Mouse (Mus musculus) retina, embryonic 14.5 days (tissue): ENCODE results near the gene Dock2.
A peak's percentile ranks its signal among the peaks of the same experiment; 100 is the strongest.

Experiments
- DNase-seq: peaks from one replicate; pipeline ENCODE4 v3.0.0-alpha.2; 2015; ENCODE audit warnings: low spot score

Gene Dock2

GRCm38 (mm10) chr11:34527238-34527637 is 256.5 kb downstream of the Dock2 start:
- no peak for DNase-seq

- no peak for DNase-seq
These were observed 258.4 kb downstream of the Dock2 start for GRCm38 (mm10) chr11:34525096-34525891.

- no peak for DNase-seq
These were observed 259.1 kb downstream of the Dock2 start for GRCm38 (mm10) chr11:34524586-34524985.

- peak; percentile 9 for DNase-seq
These were observed 265.1 kb downstream of the Dock2 start for GRCm38 (mm10) chr11:34518566-34518965.

DNA sequence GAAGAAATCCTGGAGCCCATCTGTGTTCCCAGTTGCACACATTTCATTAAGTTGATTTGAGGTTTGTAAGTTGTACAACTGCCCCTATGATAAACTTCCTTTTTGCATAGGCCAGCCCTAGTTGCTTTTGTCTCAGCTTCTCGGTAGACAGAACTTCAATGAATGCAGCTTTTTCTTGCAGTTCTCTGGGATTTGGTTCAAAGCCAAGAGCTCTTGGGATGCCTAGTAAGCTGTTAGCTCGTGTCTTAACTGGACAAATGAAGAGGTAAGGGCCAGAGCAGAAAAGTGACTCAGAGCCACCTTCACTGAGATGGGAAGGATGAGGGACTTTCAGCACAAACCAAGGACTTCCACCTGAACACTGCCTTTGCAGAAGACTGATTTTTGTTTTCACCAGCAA is 266.7 kb downstream of the Dock2 start:
- no peak for DNase-seq

GRCm38 (mm10) chr11:34515301-34515700 is 268.4 kb downstream of the Dock2 start:
- DNase-seq, result no peak

- DNase-seq, result no peak
These were observed 277.3 kb downstream of the Dock2 start for GRCm38 (mm10) chr11:34506390-34506789.

- DNase-seq, result no peak
These were observed 284.0 kb downstream of the Dock2 start for GRCm38 (mm10) chr11:34499663-34500062.

GRCm38 (mm10) chr11:34494682-34495081 is 289.0 kb downstream of the Dock2 start:
- DNase-seq, result no peak

- DNase-seq, result no peak
These were observed 290.7 kb downstream of the Dock2 start for GRCm38 (mm10) chr11:34492986-34493385.

- DNase-seq, result no peak
These were observed 291.5 kb downstream of the Dock2 start for GRCm38 (mm10) chr11:34492223-34492622.

DNA sequence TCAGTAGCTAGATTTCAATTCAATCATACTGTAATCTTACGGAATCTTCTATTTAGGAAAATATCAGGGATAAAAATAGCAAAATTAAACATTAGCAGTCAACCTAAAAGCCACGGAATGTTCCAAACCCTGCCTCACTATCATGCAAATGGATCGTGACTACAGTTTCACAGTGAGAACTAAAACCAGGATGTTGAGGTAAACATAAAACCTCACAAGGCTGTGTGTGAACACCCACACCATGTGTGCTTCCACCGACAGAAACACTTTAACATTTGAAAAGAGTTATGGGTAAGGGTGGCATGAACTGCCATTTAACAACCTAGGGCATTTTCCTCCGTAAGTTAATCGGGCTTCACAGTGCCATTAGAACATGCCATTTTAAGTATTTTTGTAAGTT is 294.1 kb downstream of the Dock2 start:
- DNase-seq, result no peak

GRCm38 (mm10) chr11:34479301-34479700 is 304.4 kb downstream of the Dock2 start:
- DNase-seq, result no peak

DNA sequence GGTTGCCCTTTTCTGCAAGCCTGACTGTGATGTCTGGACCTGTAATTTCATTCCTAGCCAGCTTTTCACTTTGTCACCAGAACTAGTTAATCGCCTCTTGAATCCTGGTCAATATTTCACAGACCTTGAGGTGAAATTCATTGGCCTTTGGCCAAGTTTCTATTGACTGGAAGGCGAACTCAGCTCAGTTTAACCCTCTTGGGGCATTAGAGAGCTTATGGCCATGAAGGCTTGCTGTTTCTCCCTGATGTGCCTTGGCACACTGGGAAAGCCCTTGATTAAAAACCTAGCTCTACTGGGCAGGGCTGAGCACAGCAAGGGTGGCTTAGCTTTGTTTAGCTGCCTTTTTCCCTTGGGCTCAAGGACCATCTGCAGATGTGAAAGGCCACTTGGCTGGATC is 313.9 kb downstream of the Dock2 start:
- DNase-seq, result no peak

DNA sequence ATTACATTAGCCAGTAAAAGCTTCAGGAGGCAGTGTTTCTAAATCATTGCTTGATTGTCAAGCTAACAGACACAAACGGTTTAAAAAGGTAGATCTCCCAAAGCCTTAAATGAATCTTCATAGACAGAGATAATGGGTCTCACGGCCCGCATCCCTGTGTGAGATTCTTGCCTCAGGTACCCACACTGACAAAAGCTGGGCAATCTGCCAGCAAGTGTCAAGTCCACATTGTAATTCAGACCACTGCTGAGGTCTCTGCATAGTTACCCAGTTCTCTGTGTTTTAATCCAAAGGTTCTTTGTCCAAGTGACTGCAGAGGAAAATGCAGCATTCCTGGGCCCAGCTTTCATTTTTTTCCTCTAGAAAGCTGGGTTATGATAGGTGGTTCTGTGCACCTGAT is 315.1 kb downstream of the Dock2 start:
- no peak for DNase-seq

DNA sequence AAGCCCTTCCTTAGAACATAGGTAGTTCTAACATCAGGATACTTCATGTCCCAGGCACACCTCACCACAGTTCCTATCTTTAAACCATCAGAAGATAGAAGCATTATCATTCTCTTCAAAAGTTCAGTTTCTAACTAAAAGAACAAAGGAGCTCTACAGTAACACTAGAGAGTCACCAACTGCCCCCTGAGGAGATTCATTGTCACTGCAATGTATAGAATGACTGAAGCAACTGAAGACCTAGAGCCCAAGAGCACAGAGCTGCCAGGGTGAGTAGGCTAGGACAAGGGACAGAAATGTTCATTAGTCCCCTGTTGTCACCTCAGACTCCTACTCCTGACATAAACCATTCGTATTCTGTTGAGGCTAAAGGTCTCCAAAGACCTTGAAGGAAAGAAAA is 316.6 kb downstream of the Dock2 start:
- DNase-seq, result peak; percentile 3

GRCm38 (mm10) chr11:34449944-34450343 is 333.7 kb downstream of the Dock2 start:
- no peak for DNase-seq

DNA sequence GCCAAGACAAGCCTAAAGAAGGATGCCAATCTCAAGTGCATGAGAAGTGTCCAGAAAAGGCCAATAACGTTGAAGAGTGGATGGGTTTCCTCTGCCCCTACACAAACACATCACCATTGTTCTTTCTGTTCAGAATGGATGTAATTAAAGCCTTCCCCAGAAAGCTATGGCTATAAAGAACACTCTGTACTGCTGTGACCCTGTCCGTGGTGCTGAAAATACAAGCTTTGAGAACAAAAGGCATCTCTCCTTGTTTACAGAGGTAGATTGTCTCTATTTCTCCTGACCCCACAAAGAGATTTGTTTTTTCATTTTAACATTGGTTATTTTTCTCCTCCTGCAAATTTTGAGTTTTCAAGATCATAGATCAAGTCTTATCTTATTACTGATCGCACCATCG is 335.8 kb downstream of the Dock2 start:
- peak; percentile 74 for DNase-seq

GRCm38 (mm10) chr11:34438429-34438828 is 345.3 kb downstream of the Dock2 start:
- DNase-seq, result no peak

- no peak for DNase-seq
These were observed 346.2 kb downstream of the Dock2 start for GRCm38 (mm10) chr11:34437446-34437845.

DNA sequence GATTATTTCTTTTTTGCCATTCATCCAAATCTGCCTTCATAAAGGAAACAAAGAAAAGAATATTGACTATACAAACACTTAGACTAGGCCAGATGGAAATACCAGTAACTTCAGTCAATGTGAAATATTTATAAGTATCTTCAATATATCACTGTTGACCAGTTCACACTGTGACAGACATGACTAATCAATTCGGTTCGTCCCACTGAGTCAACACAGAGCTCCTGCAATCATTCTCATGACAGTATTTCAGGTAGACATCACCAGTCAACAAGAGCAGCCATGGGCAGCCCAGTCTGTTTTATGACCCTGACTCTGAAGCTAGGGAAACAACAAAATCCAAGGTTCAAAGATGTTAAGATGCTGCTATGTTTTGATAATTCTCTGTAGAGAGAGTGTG is 351.7 kb downstream of the Dock2 start:
- DNase-seq, result no peak

GRCm38 (mm10) chr11:34431371-34431770 is 352.3 kb downstream of the Dock2 start:
- no peak for DNase-seq

DNA sequence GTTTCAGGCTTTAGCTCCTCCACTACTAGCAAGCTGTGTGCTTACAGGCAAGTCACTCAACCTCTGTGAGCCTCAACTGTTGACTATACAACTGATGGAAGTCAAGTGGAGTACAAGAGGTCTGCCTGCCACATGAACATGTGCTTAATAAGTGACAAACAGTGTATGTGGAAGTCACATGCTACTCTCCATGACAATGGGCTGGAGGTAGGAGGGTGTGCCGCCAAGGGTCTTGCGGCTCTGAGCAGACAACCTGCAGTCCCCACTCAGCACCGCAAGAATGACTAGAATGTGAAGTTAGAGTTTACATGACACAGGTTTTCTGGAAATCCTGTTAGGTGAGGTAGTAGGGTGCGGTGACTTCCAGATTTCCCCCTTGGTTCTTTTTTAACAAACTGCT is 352.8 kb downstream of the Dock2 start:
- DNase-seq, result no peak

DNA sequence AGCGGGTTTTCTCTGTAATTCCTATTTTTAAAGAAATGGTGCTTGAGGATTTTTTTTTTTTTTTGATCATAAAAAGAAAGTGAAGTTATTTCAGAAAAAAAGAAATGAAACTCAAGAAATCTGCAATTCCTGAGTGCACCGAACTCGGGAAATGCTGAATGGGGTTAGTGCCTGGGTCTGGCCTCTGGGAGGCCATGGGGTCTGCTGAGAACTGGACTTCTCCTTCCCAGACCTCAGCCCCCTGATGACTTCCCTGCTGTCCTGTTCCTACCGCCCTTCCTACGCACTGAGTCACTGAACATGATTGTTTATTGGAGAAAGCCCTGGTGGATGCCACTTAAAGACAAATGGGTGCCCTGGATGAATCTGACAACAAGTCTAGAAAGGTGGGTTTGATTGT is 356.5 kb downstream of the Dock2 start:
- DNase-seq, result no peak
